Mouse (Mus musculus) kidney, adult 2 months (tissue): ENCODE measurements at regions not wholly inside any gene's neighbourhood (a gene's known extent, or its start where the extent isn't known, plus 50 kb on each side); places are given as distances from the start of the nearest gene placed in this dataset.
"Not testable (repeated sequence)": the region's sequence is repeated elsewhere in the genome, so short reads cannot be mapped to it uniquely, and the experiment has no call there.

Experiments used
- DNase-seq: peaks from one replicate; pipeline ENCODE4 v3.0.0; 2021
- H3K27ac ChIP-seq: fragments of 200-500 bp; 2 replicates; pipeline ENCODE4 v1.5.1; 2012; ENCODE audit warnings: low read depth, low read length, control low read depth, inconsistent platforms; ENCODE audit not compliant: insufficient read depth
- H3K27me3 ChIP-seq: fragments of 200-500 bp; replicated peaks from 2 replicates; pipeline ENCODE4 v1.6.1; 2012; ENCODE audit warnings: mild to moderate bottlenecking, moderate library complexity, low read length, inconsistent platforms; ENCODE audit not compliant: control insufficient read depth, insufficient read depth
- H3K36me3 ChIP-seq: fragments of 200-500 bp; 2 replicates; pipeline ENCODE4 v1.6.1; 2012; ENCODE audit warnings: mild to moderate bottlenecking, moderate library complexity, low read length, inconsistent platforms; ENCODE audit not compliant: control insufficient read depth, insufficient read depth
- H3K4me1 ChIP-seq: fragments of 200-500 bp; 2 replicates; pipeline ENCODE4 v1.6.1; 2011; ENCODE audit warnings: low read length; ENCODE audit not compliant: control insufficient read depth, insufficient read depth
- H3K4me3 ChIP-seq: fragments of 200-500 bp; 2 replicates; pipeline ENCODE4 v1.5.1; 2011; ENCODE audit warnings: mild to moderate bottlenecking, low read depth, low read length, control low read depth; ENCODE audit not compliant: insufficient read depth
- CTCF ChIP-seq: fragments of 200-500 bp; conservative IDR thresholded peaks from 2 replicates; pipeline ENCODE4 v1.5.1; 2011; ENCODE audit warnings: low read depth, mild to moderate bottlenecking, control low read depth, low read length, moderate library complexity, mixed read lengths; ENCODE audit not compliant: insufficient read depth, insufficient read length
- POLR2A ChIP-seq: fragments of 200-500 bp; IDR thresholded peaks from one replicate; pipeline ENCODE4 v1.6.1; 2011; ENCODE audit warnings: low read depth, low read length, control low read depth
- WGBS: fragments of 180-500 bp; shearing (Covaris S2); methylation state at CpG from one replicate; pipeline ENCODE4 v1.1.7; 2018; 5-methylcytosine and 5-hydroxymethylcytosine counted together

- H3K27ac ChIP-seq, H3K4me3 ChIP-seq, H3K36me3 ChIP-seq, DNase-seq, H3K4me1 ChIP-seq, H3K27me3 ChIP-seq: not testable (repeated sequence)
- 72% methylated on average over 4 of the region's 4 CpGs for WGBS
These were observed 188.2 kb upstream of the Asap2 start for GRCm38 (mm10) chr12:20802027-20802426.

- not testable (repeated sequence) for H3K4me3 ChIP-seq, H3K27me3 ChIP-seq, H3K4me1 ChIP-seq, H3K36me3 ChIP-seq, H3K27ac ChIP-seq, DNase-seq
- 92% methylated on average over 5 of the region's 5 CpGs for WGBS
These were observed 184.8 kb upstream of the Asap2 start for GRCm38 (mm10) chr12:20805466-20805865.

GRCm38 (mm10) chr12:20806681-20807080 lies 183.6 kb upstream of the Asap2 start:
- no peaks in the 10 kb centered on the region for H3K36me3 ChIP-seq
- 91% methylated on average over 2 of the region's 2 CpGs for WGBS
- TF ChIP-seq POLR2A, result no peak
- TF ChIP-seq CTCF, result no peak
- no peaks in the 10 kb centered on the region for H3K27me3 ChIP-seq
- no peaks in the 10 kb centered on the region for H3K4me1 ChIP-seq
- no peak overlapping the region for H3K4me3 ChIP-seq
- no peak overlapping the region for H3K27ac ChIP-seq
- no peak for DNase-seq

- 81% methylated on average over 6 of the region's 6 CpGs for WGBS
- DNase-seq, H3K27ac ChIP-seq, H3K36me3 ChIP-seq, H3K4me1 ChIP-seq, H3K27me3 ChIP-seq, H3K4me3 ChIP-seq: not testable (repeated sequence)
These were observed 176.4 kb upstream of the Asap2 start for GRCm38 (mm10) chr12:20813836-20814235.

GRCm38 (mm10) chr12:20815121-20815520 lies 175.1 kb upstream of the Asap2 start:
- 32% methylated on average over 39 of the region's 40 CpGs for WGBS
- not testable (repeated sequence) for H3K4me1 ChIP-seq, H3K36me3 ChIP-seq, H3K27me3 ChIP-seq, H3K27ac ChIP-seq, DNase-seq
- peak overlapping the region; percentile 30 for H3K4me3 ChIP-seq

GRCm38 (mm10) chr12:20815599-20815998 lies 174.7 kb upstream of the Asap2 start:
- H3K4me3 ChIP-seq, result peak overlapping the region; percentile 30; the same call in 1 of the 2 replicates
- H3K27me3 ChIP-seq, result no peaks in the 10 kb centered on the region
- H3K4me1 ChIP-seq, result no peaks in the 10 kb centered on the region
- TF ChIP-seq CTCF (no peak), POLR2A (no peak)
- 23% methylated on average over 36 of the region's 38 CpGs for WGBS
- no peak overlapping the region for H3K27ac ChIP-seq
- H3K36me3 ChIP-seq, result no peaks in the 10 kb centered on the region
- peak; percentile 49 for DNase-seq

- H3K36me3 ChIP-seq, H3K27ac ChIP-seq, H3K27me3 ChIP-seq, DNase-seq, H3K4me1 ChIP-seq, H3K4me3 ChIP-seq: not testable (repeated sequence)
- 54% methylated on average over 4 of the region's 4 CpGs for WGBS
These were observed 146.5 kb upstream of the Asap2 start for GRCm38 (mm10) chr12:20843661-20844320.

GRCm38 (mm10) chr12:20844873-20845272 lies 145.4 kb upstream of the Asap2 start:
- H3K27me3 ChIP-seq, H3K4me3 ChIP-seq, H3K27ac ChIP-seq, H3K4me1 ChIP-seq, H3K36me3 ChIP-seq: not testable (repeated sequence)
- 44% methylated on average over 7 of the region's 7 CpGs for WGBS
- TF ChIP-seq CTCF, result peak; percentile 44
- DNase-seq, result peak; percentile 19
